Mouse (Mus musculus) megakaryocyte, embryonic 14.5 days (primary cell): ENCODE results near the gene Borcs5.

Source experiments
- FLI1 ChIP-seq: IDR thresholded peaks from 2 replicates; pipeline ENCODE4 v1.6.1; 2012; ENCODE audit warnings: low read length, inconsistent platforms, mixed read lengths
- GATA1 ChIP-seq: IDR thresholded peaks from 3 replicates; pipeline ENCODE4 v1.6.1; 2012; ENCODE audit warnings: mixed read lengths, low read length, inconsistent platforms, borderline replicate concordance

DNA sequence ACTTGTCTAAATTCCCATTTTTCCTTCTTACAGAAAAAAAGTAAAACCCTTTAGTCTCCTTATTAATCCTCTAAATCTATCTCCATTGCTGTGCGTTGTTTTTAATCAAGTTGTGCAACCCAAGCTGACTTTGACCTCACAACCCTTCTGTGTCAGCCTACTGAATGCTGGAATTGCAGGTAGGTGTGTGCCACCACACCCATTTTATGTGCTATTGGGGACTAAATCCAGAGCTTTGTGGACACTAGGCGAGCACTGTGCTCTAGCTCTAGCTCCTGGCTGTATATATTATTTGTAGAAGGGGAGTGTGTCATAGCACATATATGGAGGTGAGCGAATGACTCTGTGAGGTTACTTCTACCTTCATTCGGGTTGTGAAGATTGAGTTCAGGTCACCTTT lies 111.8 kb downstream of the Borcs5 start:
- no peak for TF ChIP-seq GATA1
- no peak for TF ChIP-seq FLI1
